Mouse (Mus musculus) T-cell, adult 2 months (primary cell): ENCODE results near the gene Rbm26.

Experiments
- DNase-seq: peaks from one replicate; pipeline ENCODE4 v3.0.0; 2022; ENCODE audit warnings: low spot score

Gene Rbm26

DNA sequence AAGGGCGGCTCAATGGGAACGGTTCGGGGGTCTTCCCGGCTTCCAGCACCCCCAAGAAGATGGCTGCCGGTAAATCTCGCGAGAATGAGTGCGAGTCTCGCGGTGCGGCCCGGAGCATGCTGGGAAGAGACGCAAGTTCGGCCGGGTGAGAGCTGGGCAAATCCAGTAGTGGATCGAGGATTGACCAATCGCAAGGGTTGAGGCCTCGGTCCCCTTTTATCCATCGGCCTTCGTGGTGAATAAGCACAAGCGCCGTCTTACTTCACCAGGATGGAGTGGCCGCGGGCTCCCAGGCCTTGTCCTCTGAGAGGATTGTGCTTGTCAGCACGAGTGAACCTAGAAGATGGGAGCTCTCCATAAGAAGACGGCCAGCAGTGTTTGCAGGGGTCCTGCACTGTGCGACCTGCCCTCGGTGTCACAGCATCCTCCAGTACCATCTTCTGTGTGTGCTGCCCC is at the start of gene Rbm26:
Rbm26 (minus strand) TSS at position 90 of the 456 bp plus-strand sequence.
- DNase-seq, result peak; percentile 93

- DNase-seq, result no peak
Measured at GRCm38 (mm10) chr14:105225790-105226189, 48.7 kb upstream of the Rbm26 start.

GRCm38 (mm10) chr14:105222240-105222639 is 45.1 kb upstream of the Rbm26 start:
- no peak for DNase-seq

GRCm38 (mm10) chr14:105219525-105220376 is 42.6 kb upstream of the Rbm26 start:
- no peak for DNase-seq

DNA sequence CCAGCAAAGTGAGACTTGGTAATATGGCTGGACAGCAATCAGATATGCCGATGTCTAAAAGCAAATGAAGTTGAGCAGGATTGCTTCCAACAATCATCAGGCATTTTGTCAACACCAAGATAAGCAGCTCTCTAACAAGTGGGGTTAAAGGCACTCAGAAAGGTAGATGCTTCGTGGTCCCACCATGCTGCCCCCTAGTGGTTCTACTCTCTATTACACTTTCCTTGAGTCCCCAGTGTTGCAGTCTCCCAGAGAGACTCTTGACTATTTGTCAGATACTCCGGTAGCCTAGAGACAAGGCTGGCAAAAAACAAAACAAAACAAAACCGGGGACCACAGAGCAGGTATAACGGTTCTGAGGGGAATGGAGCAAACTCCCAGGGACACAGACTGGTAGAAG is 21.3 kb upstream of the Rbm26 start:
- DNase-seq, result peak; percentile 57

GRCm38 (mm10) chr14:105194682-105195081 is 17.6 kb upstream of the Rbm26 start:
- DNase-seq, result no peak

DNA sequence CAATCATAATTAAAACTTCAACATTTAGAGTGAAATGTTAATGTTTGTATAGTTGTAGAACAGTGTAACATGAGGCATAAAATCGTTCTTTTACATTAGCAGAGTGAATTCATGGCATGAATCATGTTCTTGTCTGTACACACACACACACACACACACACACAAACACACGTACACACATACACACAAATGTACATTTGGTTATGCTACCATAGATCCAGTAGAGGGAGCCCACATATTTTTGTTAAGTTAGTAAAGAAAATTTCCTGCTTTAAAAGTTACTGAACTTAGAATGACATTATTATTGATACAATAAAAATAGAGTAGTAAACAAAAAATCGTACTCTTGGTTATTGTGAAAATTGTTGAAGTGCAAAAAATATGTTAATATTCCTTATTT is 7.7 kb upstream of the Rbm26 start:
- peak; percentile 12 for DNase-seq

- DNase-seq, result no peak
Measured at GRCm38 (mm10) chr14:105182786-105183185, 5.7 kb upstream of the Rbm26 start.

GRCm38 (mm10) chr14:105179733-105180132 is 2.6 kb upstream of the Rbm26 start:
- no peak for DNase-seq

DNA sequence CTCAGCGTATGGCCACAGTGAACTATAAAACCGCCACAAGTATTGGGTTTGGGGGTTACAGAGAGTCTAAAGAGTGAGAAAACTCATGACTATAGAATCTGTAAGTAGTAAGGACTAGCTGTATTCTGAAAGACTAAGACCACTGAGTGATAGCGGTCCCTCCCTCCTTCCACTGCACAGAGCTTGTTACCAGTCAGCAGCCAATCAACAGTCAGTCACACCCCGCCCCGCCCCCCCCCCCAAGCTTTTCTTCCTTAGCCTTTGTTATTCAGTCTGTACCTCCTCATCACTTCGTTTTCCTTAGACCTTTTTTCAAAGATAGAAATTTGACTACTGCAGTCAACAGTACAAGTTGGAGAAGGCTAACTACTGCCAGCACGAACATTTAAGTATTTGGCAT is 1.9 kb upstream of the Rbm26 start:
- no peak for DNase-seq

GRCm38 (mm10) chr14:105176381-105177168 is 552 bp downstream of the Rbm26 start:
- no peak for DNase-seq

DNA sequence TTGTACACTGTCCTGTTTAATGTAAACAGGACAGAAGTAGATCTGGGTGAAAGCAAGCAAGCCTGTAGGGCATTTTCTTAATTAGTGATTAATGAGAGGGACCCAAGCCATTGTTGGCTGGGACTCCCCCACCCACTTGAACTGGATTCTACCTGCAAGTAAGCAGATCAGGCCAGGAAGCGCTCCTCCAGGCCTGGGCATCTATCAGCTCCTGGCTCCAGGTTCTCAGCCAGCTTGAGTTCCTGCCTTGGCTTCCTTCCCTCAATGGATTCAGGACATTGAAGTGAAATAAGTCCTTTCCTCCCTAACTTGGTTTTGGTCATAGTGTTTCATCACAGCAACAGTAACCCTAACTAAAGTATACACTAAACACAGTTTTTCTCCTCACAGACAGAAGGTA is 9.9 kb downstream of the Rbm26 start:
- DNase-seq, result no peak

DNA sequence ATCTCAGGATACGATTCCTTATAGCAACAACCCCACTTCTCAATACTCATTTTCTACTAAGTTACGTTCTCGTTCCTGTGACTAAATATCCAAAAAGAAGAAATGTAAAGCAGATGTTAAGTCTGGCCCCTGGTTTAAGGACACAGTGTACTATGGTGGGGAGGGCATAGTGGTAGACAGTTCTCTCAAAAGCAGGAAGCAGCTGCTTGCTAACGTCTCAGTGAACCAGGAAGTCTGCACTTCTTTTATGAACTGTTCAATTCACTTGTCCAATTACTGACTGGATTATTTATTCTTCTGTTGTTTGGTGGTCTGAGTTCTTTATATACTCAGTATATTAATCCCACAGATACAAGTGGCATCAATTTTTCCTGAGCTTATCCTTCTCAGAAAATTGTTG is 12.3 kb downstream of the Rbm26 start:
- peak; percentile 14 for DNase-seq

- no peak for DNase-seq
Measured at GRCm38 (mm10) chr14:105161334-105161733, 15.8 kb downstream of the Rbm26 start.

DNA sequence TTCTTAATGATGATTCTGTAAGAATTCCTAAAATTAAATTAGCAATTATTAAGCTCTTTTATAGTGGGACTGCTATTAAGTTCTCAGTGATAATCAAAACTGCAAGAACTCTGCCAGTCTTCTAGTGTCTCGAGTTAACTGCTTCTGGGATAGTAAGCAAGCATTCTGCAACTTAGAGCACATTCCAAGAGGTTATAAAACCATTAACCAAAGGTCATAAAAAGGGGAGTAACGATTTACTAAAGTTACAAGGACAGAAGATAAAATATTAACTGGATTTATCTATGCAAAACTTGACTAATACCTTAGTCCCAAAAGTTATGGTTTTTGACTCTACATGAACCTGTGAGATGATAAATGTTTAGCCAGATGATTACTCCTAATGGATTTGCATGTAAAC is 18.6 kb downstream of the Rbm26 start:
- no peak for DNase-seq

DNA sequence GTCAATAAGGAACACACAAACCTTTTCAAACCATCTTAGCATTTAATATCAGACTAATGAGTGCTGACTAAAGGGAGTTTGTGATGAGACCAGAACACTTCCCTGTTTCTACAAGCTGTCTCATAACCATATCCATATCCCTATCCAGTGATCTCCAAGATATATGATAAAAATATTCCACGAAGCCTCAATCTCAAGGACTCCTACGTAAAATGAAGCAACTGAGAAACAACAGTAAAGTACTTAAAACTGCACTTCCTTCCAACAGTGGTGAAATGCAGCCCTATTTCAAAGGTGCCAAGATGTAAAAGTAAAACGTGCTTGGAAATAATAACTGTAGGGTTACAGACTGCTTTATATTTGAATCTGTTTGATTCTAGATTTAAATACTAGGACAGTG is 43.1 kb downstream of the Rbm26 start:
- no peak for DNase-seq

DNA sequence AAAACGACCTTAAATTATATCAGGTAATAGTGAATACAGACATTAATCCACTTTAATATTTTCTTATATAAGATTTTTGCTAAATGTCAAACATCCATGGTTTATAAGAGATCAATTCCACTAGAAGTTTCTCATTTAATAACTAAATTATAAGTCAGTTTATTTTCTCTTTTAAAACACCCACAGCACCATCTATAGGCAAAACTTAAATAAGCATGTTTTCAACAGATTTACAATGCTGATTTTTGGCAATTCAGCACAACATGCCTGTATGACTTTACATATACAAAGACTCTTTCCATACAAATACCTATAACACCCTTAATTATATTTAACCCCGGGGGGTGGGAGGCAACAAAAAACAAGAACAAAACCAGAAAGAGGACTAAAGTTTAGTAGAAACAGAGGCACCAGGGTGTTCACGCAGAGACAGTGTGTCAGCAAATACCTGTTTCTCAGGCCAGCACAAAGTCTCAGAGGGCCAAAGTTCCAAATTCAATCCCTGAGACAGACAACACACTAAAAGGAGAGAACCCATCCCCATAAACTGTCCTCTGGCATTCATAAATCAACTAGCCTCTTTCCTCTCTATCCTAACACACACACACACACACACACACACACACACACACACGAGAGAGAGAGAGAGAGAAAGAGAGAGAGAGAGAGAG is 49.3 kb downstream of the Rbm26 start:
- DNase-seq, result no peak

DNA sequence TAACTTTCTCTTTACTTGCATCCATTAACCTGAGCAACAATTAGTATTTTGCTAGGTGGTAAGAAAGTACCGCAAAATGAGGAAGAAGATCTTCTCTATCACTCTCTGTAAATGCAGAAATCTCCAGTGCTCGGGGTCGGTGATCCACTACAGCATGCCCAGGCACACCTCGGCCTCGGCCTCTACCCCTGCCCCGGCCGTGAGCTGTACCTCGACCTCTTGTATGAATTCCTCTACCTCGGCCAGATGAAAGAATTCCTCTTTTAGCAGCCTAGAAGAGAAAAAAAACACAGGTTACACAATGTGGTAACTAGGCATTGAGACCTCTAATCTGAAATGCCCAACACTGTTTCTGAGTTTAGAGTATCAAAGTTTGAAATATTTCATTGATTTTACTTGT is 52.6 kb downstream of the Rbm26 start:
- DNase-seq, result no peak

DNA sequence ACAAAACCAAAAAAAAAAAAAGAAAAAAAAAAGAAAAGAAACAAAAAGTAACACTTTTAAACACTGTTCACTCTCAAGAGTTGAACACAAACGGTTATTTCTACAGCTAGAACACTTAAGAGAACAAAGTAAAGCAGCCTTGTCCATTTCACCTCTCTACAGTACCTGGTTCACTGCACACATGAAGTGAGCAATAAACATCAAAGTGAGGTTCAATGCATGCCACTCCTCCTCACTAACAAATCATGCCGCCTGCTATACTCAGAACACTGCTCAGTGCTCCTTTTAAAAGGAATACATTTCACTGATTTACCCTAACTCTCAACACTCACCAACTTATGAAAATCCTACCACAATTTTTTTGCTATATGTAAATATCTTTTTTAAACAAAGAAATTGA is 61.7 kb downstream of the Rbm26 start:
- DNase-seq, result no peak

- DNase-seq, result no peak
Measured at GRCm38 (mm10) chr14:105106252-105106651, 70.9 kb downstream of the Rbm26 start.

GRCm38 (mm10) chr14:105098861-105099260 is 78.3 kb downstream of the Rbm26 start:
- no peak for DNase-seq

DNA sequence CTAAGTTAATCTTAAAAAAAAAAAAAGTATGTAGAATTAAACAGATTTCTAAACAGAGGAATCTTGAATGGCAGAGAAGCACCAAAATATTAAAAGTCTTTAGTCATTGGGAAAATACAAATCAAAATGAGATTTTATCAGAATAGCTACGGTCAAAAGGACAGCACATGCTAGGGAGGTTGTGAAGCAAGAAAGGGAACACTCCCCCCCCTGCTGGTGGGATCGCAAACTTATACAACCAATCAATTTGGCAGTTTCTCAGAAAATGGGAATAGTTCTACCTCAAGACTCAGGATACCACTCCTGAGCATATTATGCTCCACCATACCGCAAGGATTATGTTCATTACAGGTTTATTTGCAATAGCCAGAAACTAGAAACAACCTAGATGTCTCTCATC is 80.9 kb downstream of the Rbm26 start:
- no peak for DNase-seq

DNA sequence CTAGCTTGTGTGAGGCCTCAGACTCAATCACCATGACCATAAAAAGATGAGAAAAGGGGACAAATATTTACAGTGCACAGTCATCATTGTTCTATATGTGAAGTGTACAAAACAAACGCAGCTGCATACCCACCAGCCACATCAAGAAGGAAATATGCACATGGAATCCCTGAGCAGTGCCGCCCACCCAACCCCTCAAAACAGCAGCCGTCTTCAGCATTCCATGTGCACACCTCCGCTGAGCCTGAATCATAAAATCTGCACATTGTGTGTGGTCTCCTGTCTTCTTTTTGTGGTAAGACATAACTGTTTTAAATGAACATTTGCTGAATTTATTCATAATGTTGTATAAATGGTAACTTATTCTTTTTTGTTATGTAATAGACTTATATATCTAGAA is 90.1 kb downstream of the Rbm26 start:
- no peak for DNase-seq
